Mouse (Mus musculus): ENCODE data around the gene Disc1.

The Disc1 gene

GRCm38 (mm10) chr8:125053505-125054435 lies at the start of gene Disc1:
Gene Disc1 (plus strand): TSS chr8:125054195.
- in situ Hi-C loops (cut with MboI, MseI): loop anchor here (10.0 kb wide), 1 partner anchor 1831 kb away; no protein-coding TSS in a partner anchor

DNA sequence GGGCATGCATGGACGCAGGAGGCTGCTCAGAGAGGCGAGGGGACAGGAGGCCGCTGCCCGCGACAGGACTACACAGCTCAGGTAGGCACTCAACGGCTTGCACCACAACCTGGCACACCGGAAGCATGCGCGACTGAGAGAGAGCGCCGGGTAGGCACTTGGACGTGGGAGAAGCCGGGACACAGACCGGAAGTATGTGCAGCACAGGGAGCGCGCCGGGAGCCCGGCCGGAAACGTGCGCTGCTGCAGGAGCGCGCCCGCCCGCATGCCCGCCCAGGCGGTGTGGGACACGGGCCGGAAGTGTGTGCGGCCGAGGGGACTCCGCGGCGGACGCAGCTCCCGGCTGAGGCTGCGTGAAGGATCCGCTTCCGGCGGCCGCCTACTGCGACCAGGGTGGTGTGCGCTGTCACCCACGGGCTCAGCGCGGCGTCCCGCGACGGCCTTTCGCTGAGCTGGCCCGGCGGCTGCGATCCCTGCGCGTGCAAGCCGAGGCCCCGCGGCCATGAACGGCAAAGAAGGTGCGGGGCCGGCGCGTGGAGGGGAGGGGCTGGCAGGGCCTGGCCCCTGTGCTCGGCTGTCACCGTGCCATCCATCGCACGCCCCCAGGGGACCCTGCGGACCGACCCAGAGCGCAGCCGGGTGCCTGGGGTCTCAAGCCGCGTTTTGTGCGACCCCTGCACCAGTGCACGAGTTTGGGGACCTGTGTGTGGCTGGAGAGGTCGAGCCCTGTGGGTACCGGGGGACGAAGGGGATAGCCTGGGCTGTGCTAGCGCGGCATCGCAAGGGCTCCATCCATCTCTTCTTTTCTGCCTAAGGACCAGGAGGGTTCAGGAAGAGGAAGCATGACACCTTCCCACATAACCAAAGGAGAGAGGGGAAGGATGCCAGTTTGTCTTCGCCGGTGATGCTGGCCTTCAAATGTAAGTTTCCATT lies 41.0 kb upstream of the Disc1 start, which contains the start of gene Tsnax:
Gene Tsnax (plus strand): TSS at position 303 of the 933 bp plus-strand sequence.
- in situ Hi-C loops (cut with MboI, MseI): no loop called here

GRCm38 (mm10) chr8:125024085-125024484 lies 29.9 kb upstream of the Disc1 start:
- in situ Hi-C loops (cut with MboI, MseI): no loop called here

GRCm38 (mm10) chr8:125027211-125027610 lies 26.8 kb upstream of the Disc1 start:
- in situ Hi-C loops (cut with MboI, MseI): no loop called here

DNA sequence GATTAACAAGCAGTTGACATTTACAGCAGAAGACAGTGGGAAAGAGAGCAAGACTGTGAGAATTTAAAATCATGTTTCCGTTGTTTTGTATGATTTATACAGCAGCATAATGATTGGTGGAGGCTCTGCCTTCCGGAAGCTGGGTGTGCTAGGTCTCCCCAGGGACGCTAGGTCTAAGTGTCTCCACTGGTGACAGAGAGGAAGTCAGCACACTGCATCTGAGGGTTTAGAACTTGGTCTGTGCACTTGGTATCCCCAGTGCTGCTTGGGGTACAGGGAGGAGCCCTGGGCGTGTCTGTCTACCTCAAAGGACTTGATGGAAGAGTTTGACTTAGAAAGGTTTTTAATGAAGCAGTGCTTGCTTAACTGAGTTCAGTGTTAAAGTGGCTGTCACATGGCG lies 25.2 kb upstream of the Disc1 start:
- in situ Hi-C loops (cut with MboI, MseI): no loop called here

DNA sequence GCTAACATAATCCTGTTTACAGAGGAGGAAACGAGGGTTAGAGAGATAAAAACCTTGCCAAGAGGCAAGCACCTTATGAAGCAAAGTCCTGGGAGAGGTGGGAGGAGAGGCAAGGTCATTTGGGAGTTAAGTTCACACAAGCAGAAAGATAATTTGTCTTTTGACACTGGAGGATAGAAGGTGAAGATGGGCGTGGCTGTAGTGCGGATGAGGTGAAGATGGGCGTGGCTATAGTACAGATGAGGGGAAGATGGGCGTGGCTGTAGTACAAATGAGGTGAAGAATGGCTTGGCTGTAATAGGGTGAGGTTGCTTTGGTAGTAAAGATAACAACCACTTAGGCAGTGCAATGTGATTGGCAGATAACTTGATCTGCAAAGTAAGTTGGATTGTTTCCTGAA lies 22.7 kb upstream of the Disc1 start:
- in situ Hi-C loops (cut with MboI, MseI): no loop called here

DNA sequence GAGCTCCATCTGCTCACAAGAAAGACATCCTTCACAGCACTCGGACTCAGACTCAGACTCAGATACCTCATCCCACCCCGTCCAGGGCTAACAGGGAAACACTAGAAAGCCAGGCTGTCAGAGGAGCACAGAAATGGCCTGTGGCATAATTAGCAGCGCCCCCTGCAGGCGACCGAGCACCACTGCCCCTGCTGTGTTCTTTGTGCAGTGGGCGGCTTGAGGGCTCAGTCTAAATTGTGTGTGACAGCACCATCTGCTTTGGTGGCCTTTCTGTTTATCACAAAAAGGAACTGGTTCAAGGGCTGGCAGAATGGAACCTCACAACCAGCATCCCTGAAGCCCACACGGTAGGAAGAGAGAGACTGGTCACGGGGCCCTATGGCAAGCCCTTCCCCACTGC lies 19.3 kb upstream of the Disc1 start:
- in situ Hi-C loops (cut with MboI, MseI): no loop called here

DNA sequence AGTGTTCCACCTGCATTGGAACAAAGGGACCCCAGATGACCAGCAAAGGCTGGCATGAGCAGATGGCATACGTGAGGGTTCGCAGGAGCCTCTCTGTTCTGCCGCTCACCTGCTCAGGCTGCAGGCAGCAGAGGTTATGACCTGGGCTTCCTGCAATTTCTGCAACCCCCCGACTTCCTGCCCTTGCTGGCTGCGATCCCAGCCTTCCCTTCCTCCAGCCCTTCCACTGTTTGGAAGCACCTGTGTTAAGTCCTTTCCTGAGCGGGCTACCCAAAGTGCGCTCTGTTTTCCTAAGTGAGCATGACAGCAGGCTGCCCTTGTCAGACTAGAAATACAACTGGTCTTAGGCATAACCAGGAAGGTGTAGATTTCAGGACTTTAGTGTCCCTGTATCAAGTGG lies 16.9 kb upstream of the Disc1 start:
- in situ Hi-C loops (cut with MboI, MseI): no loop called here

DNA sequence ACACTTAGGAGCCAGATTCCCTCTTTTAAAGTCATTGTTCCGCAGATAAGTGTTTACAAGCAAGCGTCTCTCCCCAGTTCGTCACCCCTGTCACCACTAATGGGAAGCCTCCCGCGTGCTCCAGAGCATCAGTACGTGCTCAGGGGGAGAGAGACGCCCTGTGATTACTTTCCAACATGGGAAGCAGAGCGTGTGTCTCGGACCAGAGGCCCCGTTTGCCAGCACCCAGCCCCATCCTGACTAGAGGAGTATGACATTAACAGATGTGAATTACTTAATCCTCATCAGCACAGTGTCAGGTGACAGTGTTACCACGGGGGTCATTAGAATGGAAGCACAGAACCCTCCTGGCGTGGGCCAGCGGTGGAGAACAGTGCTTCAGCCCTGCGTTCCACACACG lies 15.3 kb upstream of the Disc1 start:
- in situ Hi-C loops (cut with MboI, MseI): no loop called here

GRCm38 (mm10) chr8:125040587-125041375 lies 13.2 kb upstream of the Disc1 start:
- in situ Hi-C loops (cut with MboI, MseI): no loop called here

GRCm38 (mm10) chr8:125041496-125041895 lies 12.5 kb upstream of the Disc1 start:
- in situ Hi-C loops (cut with MboI, MseI): no loop called here

- in situ Hi-C loops (cut with MboI, MseI): no loop called here
Measured at GRCm38 (mm10) chr8:125043394-125043793, 10.6 kb upstream of the Disc1 start.

- in situ Hi-C loops (cut with MboI, MseI): no loop called here
Measured at GRCm38 (mm10) chr8:125043935-125044334, 10.1 kb upstream of the Disc1 start.

GRCm38 (mm10) chr8:125045760-125046159 lies 8.2 kb upstream of the Disc1 start:
- in situ Hi-C loops (cut with MboI, MseI): no loop called here

DNA sequence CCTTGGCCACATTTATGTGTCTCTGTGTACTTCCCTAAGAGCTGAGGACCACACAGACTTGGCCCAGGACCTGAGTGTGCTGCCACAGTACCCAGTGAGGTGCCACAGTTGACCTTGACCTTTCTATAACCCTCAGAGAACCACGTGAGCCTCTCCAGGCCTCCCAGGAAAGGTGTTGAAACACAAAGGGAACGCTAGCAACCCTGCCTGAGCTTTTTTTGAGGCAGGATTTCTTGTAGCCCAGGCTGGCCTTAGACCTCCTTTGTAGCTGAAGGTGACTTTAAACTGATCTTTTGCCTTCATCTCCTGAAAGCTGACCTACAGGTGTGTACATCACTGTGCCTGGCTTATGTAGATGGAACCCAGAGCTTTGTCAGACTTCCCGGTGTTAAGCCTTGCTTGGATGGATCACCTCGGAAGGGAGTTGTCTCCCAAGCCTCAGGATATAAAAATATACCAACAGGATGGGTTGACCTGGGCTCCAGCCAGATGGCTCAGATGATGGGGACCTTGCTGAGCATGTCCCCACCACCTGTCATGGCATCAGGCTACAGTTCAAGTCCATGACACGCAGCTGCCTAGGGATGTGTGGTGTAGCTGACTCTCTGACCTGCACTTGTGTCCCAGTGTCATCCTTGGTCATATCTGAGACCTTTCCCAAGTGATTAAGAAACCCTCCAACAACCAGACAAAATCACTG lies 4.8 kb upstream of the Disc1 start:
- in situ Hi-C loops (cut with MboI, MseI): no loop called here

GRCm38 (mm10) chr8:125049826-125050225 lies 4.2 kb upstream of the Disc1 start:
- in situ Hi-C loops (cut with MboI, MseI): loop anchor here (10.0 kb wide), 1 partner anchor 1835 kb away; no protein-coding TSS in a partner anchor

DNA sequence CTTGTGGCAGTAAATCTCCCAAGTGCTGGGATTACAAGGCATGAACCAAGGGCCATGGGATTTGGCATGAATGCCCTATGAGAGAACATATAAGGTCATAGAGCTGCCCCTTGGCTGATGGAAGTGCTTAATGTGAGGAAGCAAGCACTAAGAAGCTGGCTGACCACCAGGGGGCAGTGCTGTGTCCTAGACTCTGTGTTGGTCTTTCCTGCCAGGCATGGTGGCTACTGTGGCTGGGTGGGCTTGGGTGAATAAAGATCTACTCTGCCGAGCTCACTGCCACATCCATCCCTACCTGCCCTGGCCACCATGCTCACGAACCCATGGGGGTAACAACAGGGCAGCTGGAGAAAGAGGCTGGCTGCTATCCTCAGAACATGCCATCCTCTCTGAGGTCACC lies 2.0 kb upstream of the Disc1 start:
- in situ Hi-C loops (cut with MboI, MseI): loop anchor here (10.0 kb wide), 1 partner anchor 1833 kb away; no protein-coding TSS in a partner anchor

- in situ Hi-C loops (cut with MboI, MseI): loop anchor here (10.0 kb wide), 1 partner anchor 1830 kb away; no protein-coding TSS in a partner anchor
Measured at GRCm38 (mm10) chr8:125054436-125054810, 428 bp downstream of the Disc1 start.

DNA sequence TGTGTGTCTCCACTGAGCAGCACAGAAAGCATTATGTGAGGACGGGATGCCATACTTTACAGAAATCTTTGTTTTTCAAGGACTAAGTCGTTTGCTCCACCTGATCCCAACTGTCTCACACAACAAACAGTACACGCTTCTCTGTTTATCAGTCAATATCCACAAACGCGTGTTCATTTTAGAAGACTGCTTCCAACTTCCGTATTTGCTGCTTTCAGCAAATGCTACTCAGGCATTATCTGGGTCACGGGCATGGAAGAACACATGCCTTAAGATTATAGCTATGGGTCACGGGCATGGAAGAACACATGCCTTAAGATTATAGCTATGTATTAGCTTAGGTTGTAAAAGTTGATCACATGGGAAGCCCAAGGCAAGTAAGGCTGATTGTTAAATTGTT lies 6.9 kb downstream of the Disc1 start:
- in situ Hi-C loops (cut with MboI, MseI): loop anchor here (10.0 kb wide), 1 partner anchor 646 kb away; no protein-coding TSS in a partner anchor

GRCm38 (mm10) chr8:125065596-125065995 lies 11.6 kb downstream of the Disc1 start:
- in situ Hi-C loops (cut with MboI, MseI): loop anchor here (10.0 kb wide), 1 partner anchor 651 kb away; no protein-coding TSS in a partner anchor

All from T-helper 2 cell (primary cell).